Mouse (Mus musculus): ENCODE data around the gene Sema4b. TPM values are rescaled to one million over a fixed set of nuclear protein-coding genes. Genes with fewer than 3 reads are reported as not detected.

The Sema4b gene
- polyA plus RNA-seq, 1 experiment from 2014 or later: 10.7 TPM

GRCm38 (mm10) chr7:80268897-80269750 lies 82.5 kb downstream of the Sema4b start, which contains the start of gene Vps33b:
Gene Vps33b, plus strand, starts transcription at chr7:80269649.
- Histone ChIP-seq H3K27me3 (replicated peaks) (no peaks in the 10 kb centered on the region), H3K9me3 (replicated peaks) (peaks cover 6% of the 10 kb centered on the region), H3K4me1 (replicated peaks) (peaks cover 19% of the 10 kb centered on the region), H3K4me2 (peak within 1 kb of the TSS; percentile 80), H3K36me3 (peaks cover 44% of the 10 kb centered on the region), H3K9ac (peak within 1 kb of the TSS; percentile 80), H3K27ac (ENCODE audit: poor library complexity, severe bottlenecking) (peak within 1 kb of the TSS; percentile 70), H3K4me3 (peak within 1 kb of the TSS; percentile 76)
- WGBS: 4% methylated on average over 21 of the region's 21 CpGs
- peak; percentile 89 for ATAC-seq (ENCODE audit: insufficient number of reproducible peaks, low FRiP score)

DNA sequence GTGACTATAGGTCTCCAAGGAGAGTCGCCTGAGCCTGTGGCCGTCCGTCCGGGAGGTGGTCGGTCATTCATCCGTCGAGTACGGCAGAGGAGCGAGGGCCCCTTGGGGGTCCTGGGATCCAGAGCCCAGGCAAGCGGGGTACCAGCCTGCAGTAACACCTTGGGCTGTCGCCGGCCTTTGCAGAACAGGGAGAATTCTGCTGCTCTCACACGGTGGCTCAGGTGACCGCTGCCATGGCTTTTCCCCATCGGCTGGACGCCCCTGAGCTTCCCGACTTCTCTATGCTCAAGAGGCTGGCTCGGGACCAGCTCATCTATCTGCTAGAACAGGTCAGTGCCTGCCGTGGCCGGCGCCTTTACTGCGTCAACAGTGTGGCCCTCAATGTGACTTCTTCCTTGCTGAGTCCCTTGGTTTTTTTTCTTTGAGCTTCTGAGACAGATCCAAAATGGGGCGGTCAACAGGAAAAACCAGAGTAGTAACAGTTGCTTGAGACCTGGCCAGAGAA lies 83.2 kb downstream of the Sema4b start:
- Histone ChIP-seq H3K9me3 (replicated peaks) (peaks cover 13% of the 10 kb centered on the region), H3K36me3 (peaks cover 44% of the 10 kb centered on the region), H3K4me3 (peak overlapping the region; percentile 76), H3K27me3 (replicated peaks) (no peaks in the 10 kb centered on the region), H3K9ac (peak overlapping the region; percentile 80), H3K4me1 (replicated peaks) (peaks cover 19% of the 10 kb centered on the region), H3K4me2 (peak overlapping the region; percentile 80), H3K27ac (ENCODE audit: poor library complexity, severe bottlenecking) (peak overlapping the region; percentile 70)
- peak; percentile 81 for ATAC-seq (ENCODE audit: insufficient number of reproducible peaks, low FRiP score)
- WGBS: under 1% methylated on average over 23 of the region's 23 CpGs

- no peak for ATAC-seq (ENCODE audit: insufficient number of reproducible peaks, low FRiP score)
- no peaks in the 10 kb centered on the region for H3K27me3 ChIP-seq (replicated peaks)
- H3K4me1 ChIP-seq (replicated peaks): peaks cover 17% of the 10 kb centered on the region
- no peak overlapping the region for H3K4me2 ChIP-seq
- peaks cover 57% of the 10 kb centered on the region for H3K36me3 ChIP-seq
- H3K9me3 ChIP-seq (replicated peaks): peaks cover 19% of the 10 kb centered on the region
- no peak overlapping the region for H3K9ac ChIP-seq
- no peak overlapping the region for H3K4me3 ChIP-seq
- WGBS: 88% methylated on average over 2 of the region's 2 CpGs
- no peak overlapping the region for H3K27ac ChIP-seq (ENCODE audit: poor library complexity, severe bottlenecking)
These were observed 86.8 kb downstream of the Sema4b start for GRCm38 (mm10) chr7:80273456-80273855.

Other genes with a start within 250 kb of the Sema4b start
- gene Zfp710, start 162.0 kb upstream of the Sema4b start, polyA plus RNA-seq (2016; fragmentation: Nextera tagmentation; extraction: Ambion mirVana): 13.5 and 13.7 TPM in 2 replicates
- 1,569 and 1,607 TPM in 2 replicates for gene Idh2, start 71.4 kb upstream of the Sema4b start, polyA plus RNA-seq (2016; fragmentation: Nextera tagmentation; extraction: Ambion mirVana)
- gene Cib1, start 46.0 kb downstream of the Sema4b start, polyA plus RNA-seq (2016; fragmentation: Nextera tagmentation; extraction: Ambion mirVana): 43.4 and 47.3 TPM in 2 replicates
- 3.6 and 3.9 TPM in 2 replicates for gene Gdpgp1, start 46.0 kb downstream of the Sema4b start, polyA plus RNA-seq (2016; fragmentation: Nextera tagmentation; extraction: Ambion mirVana)
- 0.26 and 0.37 TPM in 2 replicates for gene Ttll13, start 59.5 kb downstream of the Sema4b start, polyA plus RNA-seq (2016; fragmentation: Nextera tagmentation; extraction: Ambion mirVana)
- 43.0 and 43.4 TPM in 2 replicates for gene Ngrn, start 74.4 kb downstream of the Sema4b start, polyA plus RNA-seq (2016; fragmentation: Nextera tagmentation; extraction: Ambion mirVana)
- gene Vps33b, start 82.8 kb downstream of the Sema4b start, polyA plus RNA-seq (2016; fragmentation: Nextera tagmentation; extraction: Ambion mirVana): 11.1 and 12.4 TPM in 2 replicates
- 137 and 152 TPM in 2 replicates for gene Prc1, start 107.6 kb downstream of the Sema4b start, polyA plus RNA-seq (2016; fragmentation: Nextera tagmentation; extraction: Ambion mirVana)
- gene Rccd1, start 137.6 kb downstream of the Sema4b start, polyA plus RNA-seq (2016; fragmentation: Nextera tagmentation; extraction: Ambion mirVana): 6.1 and 8.9 TPM in 2 replicates
- 20.5 and 21.0 TPM in 2 replicates for gene Unc45a, start 154.2 kb downstream of the Sema4b start, polyA plus RNA-seq (2016; fragmentation: Nextera tagmentation; extraction: Ambion mirVana)
- gene Hddc3, start 156.3 kb downstream of the Sema4b start, polyA plus RNA-seq (2016; fragmentation: Nextera tagmentation; extraction: Ambion mirVana): 14.4 and 15.8 TPM in 2 replicates
- 25.0 and 31.0 TPM in 2 replicates for gene Man2a2, start 184.5 kb downstream of the Sema4b start, polyA plus RNA-seq (2016; fragmentation: Nextera tagmentation; extraction: Ambion mirVana)
- gene Fes, start 201.1 kb downstream of the Sema4b start, polyA plus RNA-seq (2016; fragmentation: Nextera tagmentation; extraction: Ambion mirVana): 10.2 and 11.4 TPM in 2 replicates
- 24.5 and 25.9 TPM in 2 replicates for gene Furin, start 218.6 kb downstream of the Sema4b start, polyA plus RNA-seq (2016; fragmentation: Nextera tagmentation; extraction: Ambion mirVana)